Mouse (Mus musculus): Measurements from ENCODE around the gene Nudc.

The Nudc gene

DNA sequence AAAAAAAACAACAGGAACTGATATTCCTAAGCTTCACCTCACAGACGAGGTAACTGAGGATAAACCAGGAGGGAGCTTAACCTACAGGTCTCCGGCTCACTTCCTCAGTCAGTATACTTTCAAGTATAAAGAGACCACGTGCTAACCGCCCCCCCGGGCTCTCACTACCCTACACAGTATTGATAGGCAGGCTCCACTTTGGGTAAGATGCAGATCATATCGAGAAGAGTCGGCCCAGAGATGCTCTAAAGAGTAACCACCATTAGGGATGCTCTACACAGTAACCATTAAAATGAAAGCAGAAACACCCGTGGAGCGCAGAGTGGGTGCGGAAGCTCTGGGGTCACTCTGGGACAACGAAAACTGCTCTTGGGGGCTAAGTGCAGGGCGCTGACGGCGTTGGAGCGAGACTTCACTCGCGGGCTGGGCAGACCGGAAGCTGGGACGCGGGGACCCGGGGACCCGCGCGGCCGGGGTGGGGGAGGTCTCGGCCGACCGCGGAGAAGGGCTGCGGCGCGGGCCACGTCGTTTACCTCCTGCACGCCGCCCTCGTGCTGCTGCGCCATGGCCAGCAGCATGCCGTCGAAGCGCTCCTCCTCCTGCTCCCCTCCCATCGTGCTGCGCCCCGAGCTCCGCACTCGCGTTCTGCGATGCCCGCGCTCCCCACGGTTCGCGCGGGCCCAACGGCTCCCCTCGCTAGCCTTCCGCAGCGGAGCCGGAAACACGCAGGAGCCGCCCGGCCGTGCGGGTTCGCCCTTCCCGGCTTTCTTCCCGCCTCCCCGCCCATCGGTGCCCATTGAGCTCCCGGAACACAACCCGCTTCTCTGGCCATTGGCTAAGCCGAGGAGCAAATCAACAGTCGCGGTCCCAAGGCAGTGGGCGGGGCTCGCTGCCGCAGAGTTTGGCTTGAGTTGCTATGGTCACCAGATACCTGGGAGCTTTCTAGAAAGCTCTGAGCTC is at the start of gene Nudc:
TSS of gene Nudc (minus strand) at position 725 of the 960 bp plus-strand sequence.
- peak; percentile 96 for DNase-seq

DNA sequence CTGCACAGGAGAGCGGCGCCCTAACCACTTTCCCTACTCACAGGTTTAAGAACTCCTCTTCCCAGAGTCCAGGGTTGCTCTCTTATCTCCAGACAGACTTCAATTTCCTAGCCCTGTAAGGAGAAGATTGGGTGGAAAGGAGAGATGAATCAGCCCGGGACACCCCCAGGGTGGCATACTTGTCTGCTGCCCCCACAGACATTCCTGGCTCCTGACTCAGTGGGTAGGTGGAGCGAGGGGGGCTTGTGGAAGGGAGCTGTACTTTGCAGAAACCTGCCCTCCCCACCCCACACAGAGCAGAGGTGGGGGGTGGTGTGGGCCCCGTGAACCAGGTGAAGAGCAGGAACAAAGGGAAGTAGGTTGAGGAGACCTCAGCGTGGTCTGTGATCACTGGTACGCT is 49.7 kb upstream of the Nudc start:
- DNase-seq, result no peak

DNA sequence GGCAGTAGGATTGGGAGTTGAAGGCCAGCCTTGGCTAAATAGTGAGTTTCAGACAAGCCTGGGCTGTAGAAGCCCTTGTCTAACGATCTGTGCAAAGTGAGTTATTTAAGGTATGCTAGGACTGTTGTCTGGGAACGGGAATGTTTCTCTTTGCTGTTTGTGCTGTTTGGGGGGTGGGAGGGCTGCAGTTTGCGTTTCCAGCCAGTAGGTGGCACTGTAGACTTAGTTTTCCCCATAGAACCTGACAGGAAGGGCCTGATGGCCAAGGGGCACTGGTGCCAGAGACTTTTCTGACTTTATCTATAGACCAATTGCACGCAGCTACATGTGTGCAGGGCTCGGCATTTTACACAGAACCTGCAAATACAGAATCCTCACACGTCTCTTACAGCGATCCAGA is 46.8 kb upstream of the Nudc start:
- DNase-seq, result peak; percentile 72

DNA sequence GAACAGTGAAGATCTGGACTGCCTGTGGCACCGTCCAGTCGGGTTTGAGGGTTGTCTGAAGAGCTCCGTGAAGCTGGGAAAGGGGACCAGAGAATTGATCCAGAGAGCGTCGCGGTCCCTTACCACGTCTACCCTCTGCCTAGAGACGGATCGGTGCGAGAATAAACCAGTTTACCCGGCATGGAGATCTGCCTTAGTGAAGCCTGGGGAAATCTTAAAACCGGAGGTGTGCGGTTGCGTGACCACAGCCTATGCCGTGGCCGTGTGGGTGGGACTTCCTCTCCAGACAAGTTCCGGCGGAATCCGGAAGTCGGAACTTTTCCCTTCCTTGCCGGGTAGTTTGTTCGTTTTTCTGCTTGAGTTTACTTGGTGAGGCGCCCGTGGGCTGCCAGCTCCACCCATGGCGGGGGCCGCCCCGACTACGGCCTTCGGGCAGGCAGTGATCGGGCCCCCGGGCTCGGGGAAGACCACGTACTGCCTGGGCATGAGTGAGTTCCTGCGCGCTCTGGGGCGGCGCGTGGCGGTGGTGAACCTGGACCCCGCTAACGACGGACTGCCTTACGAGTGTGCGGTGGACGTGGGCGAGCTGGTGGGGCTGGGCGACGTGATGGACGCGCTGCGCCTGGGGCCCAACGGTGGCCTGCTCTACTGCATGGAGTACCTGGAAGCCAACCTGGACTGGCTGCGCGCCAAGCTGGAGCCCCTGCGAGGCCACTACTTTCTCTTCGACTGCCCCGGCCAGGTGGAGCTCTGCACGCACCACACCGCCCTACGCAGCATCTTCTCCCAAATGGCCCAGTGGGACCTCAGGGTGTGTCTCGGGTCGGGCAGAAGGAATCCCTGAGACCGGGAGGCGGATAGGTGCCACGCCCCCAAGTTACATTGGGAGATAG is 38.5 kb upstream of the Nudc start, which contains the start of gene Gpn2:
TSS of gene Gpn2 (plus strand) at position 304 of the 893 bp plus-strand sequence.
- peak; percentile 63 for DNase-seq

DNA sequence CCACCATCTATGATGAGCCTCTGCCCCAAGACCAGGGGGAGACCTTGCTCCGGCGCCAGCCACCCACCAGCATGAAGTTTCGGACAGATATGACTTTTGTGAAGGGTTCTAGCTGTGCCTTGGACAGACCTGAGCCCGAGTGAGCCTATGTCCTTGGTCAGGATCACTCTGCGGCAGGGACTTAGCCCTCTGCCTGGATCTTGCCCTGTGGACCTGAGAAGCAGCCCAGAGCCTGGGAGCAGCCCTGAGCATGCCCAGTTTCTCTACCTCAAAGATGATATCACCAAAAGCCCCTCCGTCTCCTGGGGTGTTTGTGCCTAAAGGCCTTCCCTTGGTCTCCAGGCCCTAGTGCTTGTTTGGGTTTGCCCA is 37.9 kb upstream of the Nudc start:
- DNase-seq, result no peak

DNA sequence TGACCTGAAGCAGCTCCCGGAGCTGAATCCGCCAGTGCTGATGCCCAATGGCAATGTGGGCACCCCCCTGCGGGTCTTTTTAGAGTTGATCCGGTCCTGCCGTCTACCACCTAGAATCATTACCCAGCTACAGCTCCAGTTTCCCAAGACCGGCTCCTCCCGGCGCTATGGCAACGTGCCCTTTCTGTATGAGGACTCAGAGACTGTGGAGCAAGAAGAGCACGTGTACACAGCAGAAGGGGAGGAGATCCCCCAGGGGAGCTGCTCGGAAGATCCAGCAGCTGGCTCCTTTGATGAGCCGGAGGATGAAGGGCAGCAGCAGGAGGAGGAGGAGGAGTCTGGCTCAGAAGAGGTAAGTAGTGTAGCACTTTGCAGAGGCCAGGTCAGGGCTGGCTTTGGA is 32.2 kb upstream of the Nudc start:
- DNase-seq, result no peak

DNA sequence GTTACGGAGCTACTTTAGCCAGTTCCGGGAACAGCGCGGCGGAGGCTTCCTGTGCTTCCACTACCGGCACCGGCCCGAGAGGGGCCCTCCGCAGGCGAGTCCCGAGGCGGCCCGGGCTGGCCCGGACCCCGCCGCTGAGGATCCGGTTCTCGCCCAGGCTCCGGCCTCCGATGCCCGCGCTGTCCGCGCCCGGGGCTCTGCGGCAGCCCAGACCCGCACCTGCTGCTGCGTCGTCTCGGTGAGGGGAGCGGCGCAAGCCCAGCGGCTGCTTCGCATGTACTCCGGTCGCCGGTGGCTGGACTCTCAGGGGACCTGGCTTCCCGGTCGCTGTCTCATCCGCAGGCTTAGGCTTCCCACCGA is 29.0 kb upstream of the Nudc start:
- no peak for DNase-seq

DNA sequence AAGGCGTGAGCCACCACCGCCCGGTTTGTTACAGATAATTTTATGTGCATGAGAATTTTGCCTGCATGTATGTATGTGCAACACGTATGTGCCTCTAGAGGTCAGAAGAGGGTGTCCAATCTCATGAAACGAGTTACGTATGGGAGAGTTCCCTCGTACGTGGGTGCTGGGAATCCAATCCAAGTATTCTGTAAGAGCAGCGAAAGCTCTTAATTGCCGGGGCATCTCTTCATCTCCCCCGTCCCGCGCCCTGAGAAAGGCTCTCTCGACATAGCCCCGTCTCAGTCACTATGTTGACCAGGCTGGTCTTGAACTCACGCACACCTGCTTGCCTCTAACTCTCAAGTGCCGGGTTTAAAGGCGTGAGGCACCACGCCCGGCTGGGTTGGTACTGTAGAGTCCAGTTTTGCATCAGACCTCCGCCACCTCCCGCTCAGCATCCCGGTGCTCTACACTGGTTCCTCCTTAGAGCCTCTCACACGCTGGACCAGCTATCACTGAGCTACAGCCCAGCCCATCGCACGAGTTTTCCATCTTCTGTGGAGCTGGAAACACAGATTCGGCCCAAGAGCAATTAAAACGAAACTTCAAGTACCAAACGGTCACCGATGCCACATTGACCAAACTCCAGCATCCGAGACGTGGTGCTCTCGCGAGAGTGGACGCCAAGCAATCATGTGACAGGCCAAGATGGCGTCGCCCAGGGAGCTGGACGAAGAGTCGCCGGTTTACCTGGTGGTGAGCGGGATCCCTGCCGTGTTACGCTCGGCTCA is 28.5 kb upstream of the Nudc start, which contains the start of gene Gpatch3:
TSS of gene Gpatch3 (plus strand) at position 676 of the 773 bp plus-strand sequence.
- DNase-seq, result peak; percentile 88

DNA sequence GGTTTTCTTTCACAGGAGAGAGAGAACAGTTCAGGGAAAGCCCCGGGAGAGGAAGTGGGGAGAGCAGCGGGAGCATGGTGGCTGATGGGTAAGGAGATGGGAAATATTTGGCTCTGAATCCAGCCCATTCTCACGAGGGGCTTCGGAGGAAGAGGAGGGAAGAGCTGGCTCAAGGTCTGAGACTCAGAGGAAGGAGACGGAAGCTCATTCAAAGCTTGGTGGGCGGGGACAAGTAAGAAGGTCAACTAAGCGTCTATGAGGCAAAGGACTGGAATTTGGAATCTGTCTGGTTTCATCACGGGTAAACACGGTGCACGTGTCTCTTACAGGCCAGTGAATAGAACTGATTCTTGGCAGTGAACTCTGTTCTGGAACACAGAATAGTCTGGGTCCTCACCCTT is 24.3 kb upstream of the Nudc start:
- no peak for DNase-seq

DNA sequence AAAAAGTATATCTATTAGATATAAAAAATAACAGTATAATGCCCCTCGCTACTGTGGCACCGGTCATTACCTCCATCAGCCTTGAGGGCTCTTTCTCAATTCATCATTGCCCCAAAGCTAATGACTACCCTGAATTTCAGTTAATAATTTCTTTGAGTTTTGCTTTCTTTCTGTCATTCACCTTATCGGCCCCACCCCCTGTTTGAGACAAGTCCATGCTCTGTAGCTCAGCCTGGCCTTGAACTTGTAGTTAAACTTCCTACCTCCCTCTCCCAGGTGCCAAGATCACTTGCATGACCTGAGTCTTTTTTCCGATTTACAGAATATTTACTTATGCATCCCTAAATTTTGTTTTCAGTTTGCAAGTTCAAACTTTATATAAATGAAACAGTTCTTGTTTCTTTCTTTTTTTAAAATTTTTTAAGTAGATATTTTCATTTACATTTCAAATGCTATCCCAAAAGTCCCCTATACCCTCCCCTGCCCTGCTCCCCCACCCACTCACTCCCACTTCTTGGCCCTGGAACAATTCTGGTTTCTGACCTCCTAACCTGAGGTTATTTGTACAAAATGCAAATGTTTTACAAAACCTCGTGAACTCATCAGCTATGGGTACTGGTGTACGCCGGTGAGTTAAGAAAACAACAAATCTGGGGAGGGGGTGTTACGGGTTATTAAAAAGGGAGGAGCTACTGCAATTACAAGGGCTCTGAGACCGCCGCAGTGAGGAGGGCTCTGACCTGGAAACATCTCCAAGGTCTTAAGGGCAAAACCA is 23.7 kb upstream of the Nudc start:
- no peak for DNase-seq

DNA sequence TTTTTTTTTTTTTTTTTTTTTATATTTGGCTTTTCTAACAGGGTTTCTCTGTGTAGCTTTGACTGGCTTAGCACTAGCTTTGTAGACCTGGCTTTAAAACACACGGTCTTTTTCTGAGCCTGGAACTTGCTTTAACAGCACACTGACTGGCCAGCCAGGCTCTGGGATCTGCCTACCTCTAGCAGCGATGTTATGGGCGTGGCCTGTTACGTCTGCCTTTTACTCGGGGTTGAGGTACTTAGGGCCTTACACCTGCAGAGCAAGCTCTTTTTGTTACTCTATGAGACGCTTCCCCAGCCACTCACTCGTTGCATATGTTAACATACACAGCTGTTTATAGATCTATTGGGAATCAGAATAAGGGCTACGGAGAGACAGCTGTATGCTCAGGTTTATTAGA is 21.5 kb upstream of the Nudc start:
- no peak for DNase-seq

DNA sequence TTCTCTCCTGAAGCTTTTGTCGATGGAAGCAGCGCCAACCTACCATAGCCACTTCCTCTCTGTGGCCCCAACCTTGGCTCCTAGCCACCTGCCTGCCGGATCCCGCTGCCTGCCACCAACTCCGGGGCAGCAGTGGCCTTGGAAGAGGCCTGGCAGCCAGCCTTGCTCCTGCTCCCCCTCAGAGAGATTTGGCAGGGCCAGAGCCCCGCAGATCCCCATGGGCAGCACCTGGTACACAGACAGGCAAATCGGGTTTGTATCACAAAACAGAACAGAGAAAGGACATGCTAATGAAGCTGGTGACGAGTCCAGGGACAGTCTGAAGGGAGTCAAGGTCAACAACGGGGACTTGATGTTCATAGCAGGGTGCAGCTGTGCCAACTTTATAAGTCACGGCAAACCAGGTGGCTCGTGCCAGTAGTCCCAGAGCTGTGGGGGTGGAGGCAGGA is 17.4 kb upstream of the Nudc start:
- peak; percentile 79 for DNase-seq

DNA sequence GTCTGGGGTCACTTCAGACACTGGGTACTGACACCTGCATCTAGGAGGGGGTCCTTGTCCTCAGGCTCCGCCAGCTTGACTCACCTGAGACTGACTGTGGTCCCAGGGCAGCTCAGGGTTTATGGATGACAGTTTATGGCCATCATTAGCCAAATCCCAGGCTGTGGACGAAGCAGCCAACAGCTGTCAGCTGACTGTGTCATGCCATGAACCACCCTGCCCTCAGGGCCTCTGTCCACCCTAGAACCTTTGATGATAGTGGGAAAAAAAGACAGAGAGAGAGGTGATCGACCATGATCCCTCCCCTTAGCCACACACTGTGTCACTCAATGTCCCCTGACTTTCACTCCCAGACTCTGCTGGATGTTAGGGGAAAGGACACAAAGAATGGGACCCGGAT is 15.8 kb upstream of the Nudc start:
- DNase-seq, result no peak

DNA sequence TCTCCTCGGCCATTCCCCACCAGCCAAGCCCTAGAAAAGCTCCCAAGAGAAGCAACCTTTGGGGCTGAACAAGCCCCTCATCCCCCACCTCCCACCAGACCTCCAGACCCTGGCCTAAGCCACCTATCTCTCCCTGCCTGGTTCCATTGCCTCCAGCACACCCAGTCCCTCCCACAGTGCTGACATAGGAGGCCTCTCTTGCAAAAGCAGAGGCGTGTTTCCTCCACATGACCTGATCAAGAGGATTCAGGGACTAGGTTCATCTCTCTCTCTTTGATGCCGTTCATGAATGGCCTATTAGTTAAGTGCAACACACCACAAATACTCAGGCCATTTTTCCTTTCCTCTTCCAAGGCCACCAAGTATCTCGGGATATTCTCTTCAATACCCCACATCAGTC is 14.1 kb upstream of the Nudc start:
- no peak for DNase-seq

DNA sequence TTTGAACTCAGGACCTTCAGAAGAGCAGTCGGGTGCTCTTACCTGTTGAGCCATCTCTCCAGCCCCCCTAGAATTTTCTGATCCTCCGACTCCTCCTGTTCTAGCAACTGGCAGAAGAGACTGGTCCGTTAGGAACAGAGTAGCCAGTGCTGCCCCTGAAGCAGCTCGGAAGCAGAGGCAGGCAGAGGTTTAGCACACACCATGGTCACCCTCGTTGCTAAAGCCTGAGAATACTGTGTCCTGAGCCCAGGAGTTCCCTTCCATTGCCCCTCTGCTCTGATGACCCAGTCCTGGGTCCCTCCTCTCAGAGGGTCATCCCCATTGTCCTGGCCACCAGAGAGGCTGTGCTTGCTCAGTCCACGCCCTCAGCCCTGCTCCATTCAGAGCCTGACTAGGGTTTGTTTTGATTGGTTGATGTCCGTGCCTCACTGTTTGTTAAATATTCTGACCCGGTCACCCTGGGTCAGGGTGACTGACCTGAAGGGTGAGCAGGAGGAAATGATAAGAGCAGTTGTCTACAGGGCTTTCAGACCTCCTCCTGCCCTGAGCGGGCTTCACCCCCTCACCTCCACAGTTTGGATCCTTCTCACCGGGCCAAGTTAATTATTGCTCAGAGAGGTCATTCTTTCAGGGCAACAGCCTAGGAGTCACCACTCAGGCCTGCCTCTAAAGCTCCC is 11.4 kb upstream of the Nudc start:
- DNase-seq, result no peak

DNA sequence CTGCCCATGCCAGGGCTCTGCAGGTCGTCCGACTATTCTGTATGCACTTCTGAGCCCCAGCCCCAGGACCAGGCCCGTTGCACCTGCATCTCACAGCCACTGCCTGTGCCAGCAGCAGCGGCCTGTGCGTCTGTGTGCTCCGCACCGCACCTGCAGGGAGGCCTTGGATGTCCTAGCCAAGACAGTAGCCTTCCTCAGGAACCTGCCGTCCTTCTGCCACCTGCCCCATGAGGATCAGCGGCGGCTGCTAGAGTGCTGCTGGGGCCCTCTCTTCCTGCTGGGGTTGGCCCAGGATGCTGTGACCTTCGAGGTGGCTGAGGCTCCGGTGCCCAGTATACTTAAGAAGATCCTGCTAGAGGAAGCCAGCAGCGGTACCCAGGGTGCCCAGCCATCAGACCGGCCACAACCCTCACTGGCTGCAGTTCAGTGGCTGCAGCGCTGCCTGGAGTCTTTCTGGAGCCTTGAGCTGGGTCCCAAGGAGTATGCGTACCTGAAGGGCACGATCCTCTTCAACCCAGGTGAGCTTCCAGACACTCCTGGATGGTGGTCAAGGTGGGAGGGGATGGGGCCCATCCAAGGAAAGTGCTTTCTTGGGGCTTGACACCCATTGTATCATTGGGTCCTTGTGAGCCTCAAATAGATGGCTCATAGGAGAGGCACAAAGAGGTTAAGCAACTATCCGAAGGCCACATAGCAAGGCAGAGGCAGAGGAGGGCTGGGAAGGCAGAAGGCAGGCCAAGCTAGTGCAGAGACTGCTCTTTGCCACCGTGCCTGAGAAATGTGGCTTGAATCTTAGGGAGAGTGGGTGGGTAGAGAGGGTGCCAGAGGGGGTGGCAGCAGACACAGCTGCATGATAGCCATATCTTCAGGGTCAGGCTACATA is 7.9 kb upstream of the Nudc start:
- no peak for DNase-seq

DNA sequence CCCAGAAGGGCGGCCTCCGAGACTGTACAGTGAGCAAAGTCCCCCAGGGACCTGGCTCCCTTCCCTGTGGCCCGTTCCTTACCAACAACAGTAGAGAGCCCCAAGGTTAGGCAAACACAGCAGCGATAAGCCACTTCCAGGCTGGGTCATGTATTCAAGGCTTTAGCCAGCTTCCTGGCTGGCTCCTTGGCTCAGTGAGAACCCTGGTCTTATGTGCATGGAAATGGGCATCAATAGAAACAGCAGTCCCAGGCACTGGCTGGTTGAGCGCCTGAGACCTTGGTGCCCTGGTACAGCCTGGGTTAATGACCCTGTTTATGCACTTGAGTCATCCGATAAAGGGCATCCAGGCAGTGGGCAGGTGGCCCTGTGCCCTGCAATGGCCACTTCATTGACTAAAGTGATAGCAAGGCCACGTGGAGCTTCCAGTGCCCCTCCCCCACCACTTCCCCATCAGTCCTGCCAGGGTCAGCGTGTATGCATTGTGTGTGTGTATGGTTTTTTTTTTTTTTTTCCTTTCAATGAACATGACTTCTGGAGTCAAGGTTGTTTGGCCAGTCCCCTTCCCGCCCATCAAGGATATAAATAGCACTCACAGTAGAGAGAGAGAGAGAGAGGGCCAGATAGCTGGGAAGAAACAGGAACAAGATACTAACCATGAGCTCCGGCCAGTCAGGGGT is 7.1 kb upstream of the Nudc start, which contains the start of gene Nr0b2:
TSS of gene Nr0b2 (plus strand) at position 609 of the 680 bp plus-strand sequence.
- DNase-seq, result no peak

DNA sequence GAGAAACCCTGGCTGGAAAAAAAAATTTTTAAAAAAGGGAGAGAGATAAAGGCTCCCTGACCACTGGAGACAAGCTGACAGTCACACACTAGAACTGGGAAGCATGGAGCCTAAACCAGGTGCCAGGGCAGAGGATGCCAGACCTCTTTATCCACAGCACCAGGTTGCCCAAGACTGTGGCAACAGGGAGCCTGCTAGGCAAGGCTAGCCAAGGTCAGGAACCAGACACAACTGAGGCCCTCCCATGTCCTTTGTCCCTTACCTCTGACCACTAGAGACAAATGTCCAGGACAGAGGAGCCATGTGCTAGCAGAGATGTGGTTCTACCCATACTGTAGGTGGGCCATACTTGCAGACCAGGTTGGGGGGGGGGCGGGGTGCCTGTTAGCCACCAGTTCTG is 6.2 kb upstream of the Nudc start:
- no peak for DNase-seq

DNA sequence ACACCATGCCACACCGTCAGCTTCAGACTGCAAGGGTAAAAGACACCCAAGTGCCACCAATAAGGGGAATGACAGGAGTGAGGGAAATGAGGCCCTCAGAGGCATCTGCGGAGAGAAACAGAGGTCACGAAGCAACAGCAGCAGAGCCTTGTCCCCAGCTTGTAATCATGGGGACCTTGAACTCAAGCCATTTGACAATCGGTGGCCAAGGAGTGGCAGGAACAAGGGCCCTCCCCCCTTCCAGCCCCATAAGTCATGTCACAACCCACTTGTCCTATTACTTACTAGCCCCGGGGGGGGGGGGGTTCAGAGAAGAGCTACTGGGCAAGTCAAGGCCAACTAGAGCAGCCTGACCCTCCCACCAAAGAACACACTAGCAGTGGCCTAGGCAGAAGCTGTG is 9.1 kb downstream of the Nudc start:
- DNase-seq, result no peak

DNA sequence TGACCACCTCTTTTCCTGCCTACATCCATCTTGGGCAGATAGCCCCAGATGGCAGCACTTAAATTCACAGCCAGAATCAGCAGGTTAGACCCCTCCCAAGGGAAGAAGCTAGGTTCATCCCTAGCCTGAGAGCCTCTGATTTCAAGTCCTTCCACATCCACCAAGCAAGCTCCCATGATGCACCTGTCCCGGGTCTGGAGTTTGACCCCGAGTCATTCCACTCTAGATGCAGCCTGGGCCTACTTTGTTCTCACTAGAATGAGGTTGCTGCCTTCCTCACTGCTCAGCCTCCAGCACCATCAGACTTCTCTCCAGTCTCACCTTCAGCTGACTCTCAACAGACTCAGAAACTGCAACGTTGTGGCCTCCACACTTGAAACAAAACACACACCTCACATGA is 9.7 kb downstream of the Nudc start:
- DNase-seq, result no peak
